Mouse (Mus musculus) MEL-GATA-1-ER (cell line): Measurements from ENCODE around the gene Scgb2b18.
"Not testable (repeated sequence)": the region's sequence is repeated elsewhere in the genome, so short reads cannot be mapped to it uniquely, and the experiment has no call there.

Experiments
- DNase-seq: peaks from one replicate; pipeline ENCODE4 v3.0.0-alpha.2; 2012; ENCODE audit warnings: low read depth; ENCODE audit errors: extremely low read depth

The Scgb2b18 gene

GRCm38 (mm10) chr7:33173764-33174163 is at the start of gene Scgb2b18:
Gene Scgb2b18 (minus strand): TSS chr7:33173864.
- DNase-seq = not testable (repeated sequence)

GRCm38 (mm10) chr7:33185268-33185667 is 11.6 kb upstream of the Scgb2b18 start, which contains the start of gene Scgb1b18:
Gene Scgb1b18 (plus strand): TSS chr7:33185568.
- not testable (repeated sequence) for DNase-seq
